8 mouse cellular contexts compared by ENCODE assay signal in the genomic region with DNA sequence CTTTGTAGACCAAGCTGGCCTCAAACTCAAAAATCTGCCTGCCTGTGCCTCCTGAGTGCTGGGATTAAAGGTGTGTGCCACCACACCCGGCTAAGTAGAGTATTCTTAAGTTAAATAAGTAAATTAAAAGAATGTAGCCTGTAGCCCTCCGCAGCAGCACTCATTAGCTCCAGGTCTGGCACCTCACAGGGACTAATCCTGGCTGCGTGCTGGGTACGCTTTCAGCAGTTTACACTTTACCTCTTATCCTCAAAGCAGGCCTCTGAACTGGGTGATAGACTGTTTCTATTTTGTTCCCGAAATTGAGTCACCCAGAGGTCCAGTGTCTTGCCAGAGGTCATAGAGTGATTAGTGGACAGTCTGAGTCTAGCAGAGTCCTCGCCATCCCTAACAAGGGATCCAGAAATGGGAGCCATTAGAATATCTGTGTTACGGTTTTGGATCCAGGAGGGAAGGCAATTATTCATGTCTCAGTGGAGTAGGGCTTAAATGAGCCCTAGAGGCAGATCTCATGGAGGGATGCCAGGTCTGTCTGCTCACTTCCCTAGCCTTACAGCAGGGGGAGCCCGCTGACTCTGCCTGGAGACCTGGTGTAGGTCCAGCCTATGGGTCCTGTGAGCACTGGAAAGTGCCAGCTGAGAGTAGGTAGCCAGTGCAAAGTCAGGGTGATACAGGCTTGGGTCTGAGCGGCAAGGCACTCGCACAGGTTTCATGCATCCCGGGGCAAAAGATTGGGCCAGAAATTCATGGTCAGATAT. TPM values are rescaled to one million over a fixed set of nuclear protein-coding genes. Genes with fewer than 3 reads are reported as not detected.
DNase-seq lines count a peak whose midpoint lies in the region; ATAC-seq and TF ChIP-seq lines count a peak whose summit lies in the region.

No protein-coding gene starts in this region.

- H3K9me3 ChIP-seq in forebrain, embryonic 14.5 days (replicated peaks; ENCODE audit: control insufficient read depth, low read length), result no peaks in the 10 kb centered on the region
- H3K9me3 ChIP-seq in liver, postnatal 0 days (ENCODE audit: low read length), result no peaks in the 10 kb centered on the region

- no peak overlapping the region for H3K4me3 ChIP-seq in forebrain, embryonic 14.5 days (ENCODE audit: low read depth, low read length)
- no peak overlapping the region for H3K4me3 ChIP-seq in liver, postnatal 0 days (ENCODE audit: low read depth, low read length)

- 28% methylated on average over 11 of the region's 11 CpGs for WGBS in forebrain, embryonic 14.5 days
- 35% methylated on average over 11 of the region's 11 CpGs for WGBS in large intestine, adult 2 months
- 40% methylated on average over 11 of the region's 11 CpGs for WGBS in liver, postnatal 0 days (ENCODE audit: insufficient replicate concordance)

- no peak overlapping the region for H3K4me2 ChIP-seq in forebrain, embryonic 14.5 days (ENCODE audit: low read length)
- H3K4me2 ChIP-seq in liver, postnatal 0 days (ENCODE audit: low read depth, low read length), result no peak overlapping the region

- H3K9ac ChIP-seq in forebrain, embryonic 14.5 days (ENCODE audit: low read length), result no peak overlapping the region
- no peak overlapping the region; the same call in 1 of the 2 replicates for H3K9ac ChIP-seq in liver, postnatal 0 days (replicated peaks)

- no peak for TF ChIP-seq EP300 in liver, postnatal 0 days (IDR thresholded peaks at IDR 0.05; ENCODE audit: low read depth)

- peaks cover 5% of the 10 kb centered on the region; the same call in 1 of the 2 replicates for H3K4me1 ChIP-seq in forebrain, embryonic 14.5 days (ENCODE audit: control insufficient read depth, insufficient read depth, low read length)
- no peaks in the 10 kb centered on the region for H3K4me1 ChIP-seq in liver, postnatal 0 days (ENCODE audit: insufficient read depth)

- ATAC-seq in CD4-positive, CD25-positive, alpha-beta regulatory T cell, adult 4 months, result peak; percentile 92
- peak; percentile 75; the same call in 1 of the 2 replicates for ATAC-seq in cerebellum, adult (ENCODE audit: insufficient number of reproducible peaks, low FRiP score, low TSS enrichment)
- ATAC-seq in forebrain, embryonic 14.5 days, result peak; percentile 88
- ATAC-seq in liver, postnatal 0 days, result peak; percentile 61

- intact Hi-C loops in heart, postnatal 25 days (cut with DNase I), result loop anchor here (10.0 kb wide), 1 partner anchor 351 kb away; no protein-coding TSS in a partner anchor

- TF ChIP-seq CTCF in liver, postnatal 0 days (IDR thresholded peaks at IDR 0.05; ENCODE audit: low read depth), result peak; percentile 93

- H3K27ac ChIP-seq in forebrain, embryonic 14.5 days (ENCODE audit: low read depth, low read length), result no peak overlapping the region
- H3K27ac ChIP-seq in liver, postnatal 0 days (ENCODE audit: low read depth), result no peak overlapping the region

- peak; percentile 91 for DNase-seq in forebrain, embryonic 14.5 days (ENCODE audit: low spot score)
- DNase-seq in heart, postnatal 25 days (ENCODE audit: low spot score), result peak; percentile 69
- DNase-seq in large intestine, adult 2 months (ENCODE audit: low read depth, low spot score), result peak; percentile 51
- peak; percentile 87 for DNase-seq in liver, postnatal 0 days
- peak; percentile 70 for DNase-seq in ovary, adult 18-20 months (ENCODE audit: low spot score)
- DNase-seq in thymus, adult 18-20 months, result peak; percentile 68 to 72

- H3K36me3 ChIP-seq in forebrain, embryonic 14.5 days (ENCODE audit: control insufficient read depth, insufficient read depth, low read length), result peaks cover 8% of the 10 kb centered on the region
- peaks cover 3% of the 10 kb centered on the region; the same call in 1 of the 2 replicates for H3K36me3 ChIP-seq in liver, postnatal 0 days (replicated peaks; ENCODE audit: insufficient read depth, low read length)

- no peaks in the 10 kb centered on the region for H3K27me3 ChIP-seq in forebrain, embryonic 14.5 days (replicated peaks; ENCODE audit: control insufficient read depth, insufficient read depth, low read length)
- H3K27me3 ChIP-seq in liver, postnatal 0 days (ENCODE audit: insufficient read depth, low read length), result no peaks in the 10 kb centered on the region; the same call in 1 of the 2 replicates

RNA-seq across cellular contexts. Expression of gene Zfp335, which starts 12.7 kb away (rescaled TPM):
- 1 to 10 TPM; 5.6 to 8.2 TPM for polyA plus RNA-seq in CD4-positive, CD25-positive, alpha-beta regulatory T cell, adult 4 months (2017; shearing (Covaris generic))
- polyA plus RNA-seq in forebrain, embryonic 14.5 days (2014; fragmentation: Nextera tagmentation; extraction: Ambion mirVana), result 8.9 and 13.4 TPM in 2 replicates
- total RNA-seq in heart, postnatal 25 days (2021), result 1 to 10 TPM; 8.6 to 9.2 TPM
- 18.5 and 26.1 TPM in 2 replicates for polyA plus RNA-seq in large intestine, adult 2 months (2012; rRNA removed)
- polyA plus RNA-seq in liver, postnatal 0 days (2015; fragmentation: Nextera tagmentation; extraction: Ambion mirVana), result 2.1 and 2.5 TPM in 2 replicates

RNA-seq across cellular contexts. Expression of gene Mmp9, which starts 16.3 kb away (rescaled TPM):
- 1 to 10 TPM; 2.0 to 4.1 TPM for polyA plus RNA-seq in CD4-positive, CD25-positive, alpha-beta regulatory T cell, adult 4 months (2017; shearing (Covaris generic))
- polyA plus RNA-seq in forebrain, embryonic 14.5 days (2014; fragmentation: Nextera tagmentation; extraction: Ambion mirVana), result 12.8 and 15.5 TPM in 2 replicates
- total RNA-seq in heart, postnatal 25 days (2021), result under 1 TPM; 0.55 to 0.61 TPM
- 6.9 and 21.8 TPM in 2 replicates for polyA plus RNA-seq in large intestine, adult 2 months (2012; rRNA removed)
- 15.8 and 17.2 TPM in 2 replicates for polyA plus RNA-seq in liver, postnatal 0 days (2015; fragmentation: Nextera tagmentation; extraction: Ambion mirVana)

RNA-seq across cellular contexts. Expression of gene Slc12a5, which starts 36.3 kb away (rescaled TPM):
- polyA plus RNA-seq in CD4-positive, CD25-positive, alpha-beta regulatory T cell, adult 4 months (2017; shearing (Covaris generic)), result under 1 TPM in 1 of 2 experiments, not detected in 1; 0.31 TPM
- 15.1 and 17.7 TPM in 2 replicates for polyA plus RNA-seq in forebrain, embryonic 14.5 days (2014; fragmentation: Nextera tagmentation; extraction: Ambion mirVana)
- under 1 TPM; 0.65 to 0.81 TPM for total RNA-seq in heart, postnatal 25 days (2021)
- polyA plus RNA-seq in large intestine, adult 2 months (2012; rRNA removed), result 0.50 and 0.95 TPM in 2 replicates
- polyA plus RNA-seq in liver, postnatal 0 days (2015; fragmentation: Nextera tagmentation; extraction: Ambion mirVana), result 0.39 and 0.60 TPM in 2 replicates

RNA-seq across cellular contexts. Expression of gene Pcif1, which starts 45.2 kb away (rescaled TPM):
- 100 to 1,000 TPM; 106 to 115 TPM for polyA plus RNA-seq in CD4-positive, CD25-positive, alpha-beta regulatory T cell, adult 4 months (2017; shearing (Covaris generic))
- 83.9 and 85.1 TPM in 2 replicates for polyA plus RNA-seq in forebrain, embryonic 14.5 days (2014; fragmentation: Nextera tagmentation; extraction: Ambion mirVana)
- total RNA-seq in heart, postnatal 25 days (2021), result 10 to 100 TPM; 27.5 to 34.6 TPM
- 30.8 and 34.3 TPM in 2 replicates for polyA plus RNA-seq in large intestine, adult 2 months (2012; rRNA removed)
- 38.4 and 38.6 TPM in 2 replicates for polyA plus RNA-seq in liver, postnatal 0 days (2015; fragmentation: Nextera tagmentation; extraction: Ambion mirVana)
